Mouse (Mus musculus): Measurements from ENCODE around the gene Mapk1ip1.

The Mapk1ip1 gene

DNA sequence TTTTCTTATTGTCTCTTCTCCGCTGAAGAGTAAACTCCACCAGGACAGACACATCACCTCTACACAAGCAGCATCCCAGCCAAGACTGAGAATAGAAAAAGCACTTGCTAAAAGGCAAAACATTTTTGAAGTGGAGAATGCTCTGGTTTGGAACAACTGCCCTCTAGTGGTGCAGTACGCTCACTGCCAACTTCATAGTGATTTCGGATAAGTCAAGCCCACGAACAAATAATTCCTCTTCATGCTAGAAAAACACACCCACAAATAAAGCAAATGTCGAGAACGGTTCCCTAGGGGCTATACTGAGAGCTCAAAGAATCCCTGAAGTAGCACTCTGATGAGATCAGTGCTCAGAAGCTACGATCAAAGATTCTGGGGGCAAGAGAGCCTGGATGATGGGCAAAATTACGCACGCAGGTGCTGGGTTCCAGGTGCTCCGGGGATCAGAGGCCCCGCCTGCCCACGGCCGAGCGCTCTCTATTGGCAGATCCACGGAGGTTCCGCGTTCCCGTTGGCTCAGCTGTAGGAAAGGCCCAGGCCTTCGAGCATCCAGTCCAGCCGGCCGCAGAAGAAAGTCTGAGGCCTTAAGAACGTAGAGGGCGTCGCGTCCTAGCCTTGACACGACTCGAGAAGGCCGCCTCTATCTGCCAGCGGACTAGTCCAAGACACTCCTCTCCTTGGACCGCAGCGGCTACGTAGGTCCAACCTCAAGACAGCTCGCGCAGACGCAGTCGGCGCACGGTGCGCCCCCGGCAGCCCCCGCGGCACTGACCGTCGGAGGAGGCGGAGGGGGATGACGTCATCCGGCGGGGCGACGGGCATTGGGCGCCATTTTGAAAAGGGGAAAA lies at the start of gene Mapk1ip1, which contains the start of gene Ppp2r2d:
Gene Mapk1ip1 (minus strand): TSS at position 730 of the 848 bp plus-strand sequence.
Gene Ppp2r2d (plus strand): TSS at position 536 of the 848 bp plus-strand sequence.
- in situ Hi-C loops (cut with MboI; ENCODE audit: unreplicated experiment in 2 of 2): loop anchor here (10.0 to 25.0 kb wide), 3 partner anchors 367 to 1271 kb away; partner anchors contain the start of genes Lrrc27 (in 2 of the 2) and Stk32c (in 2 of the 2)

DNA sequence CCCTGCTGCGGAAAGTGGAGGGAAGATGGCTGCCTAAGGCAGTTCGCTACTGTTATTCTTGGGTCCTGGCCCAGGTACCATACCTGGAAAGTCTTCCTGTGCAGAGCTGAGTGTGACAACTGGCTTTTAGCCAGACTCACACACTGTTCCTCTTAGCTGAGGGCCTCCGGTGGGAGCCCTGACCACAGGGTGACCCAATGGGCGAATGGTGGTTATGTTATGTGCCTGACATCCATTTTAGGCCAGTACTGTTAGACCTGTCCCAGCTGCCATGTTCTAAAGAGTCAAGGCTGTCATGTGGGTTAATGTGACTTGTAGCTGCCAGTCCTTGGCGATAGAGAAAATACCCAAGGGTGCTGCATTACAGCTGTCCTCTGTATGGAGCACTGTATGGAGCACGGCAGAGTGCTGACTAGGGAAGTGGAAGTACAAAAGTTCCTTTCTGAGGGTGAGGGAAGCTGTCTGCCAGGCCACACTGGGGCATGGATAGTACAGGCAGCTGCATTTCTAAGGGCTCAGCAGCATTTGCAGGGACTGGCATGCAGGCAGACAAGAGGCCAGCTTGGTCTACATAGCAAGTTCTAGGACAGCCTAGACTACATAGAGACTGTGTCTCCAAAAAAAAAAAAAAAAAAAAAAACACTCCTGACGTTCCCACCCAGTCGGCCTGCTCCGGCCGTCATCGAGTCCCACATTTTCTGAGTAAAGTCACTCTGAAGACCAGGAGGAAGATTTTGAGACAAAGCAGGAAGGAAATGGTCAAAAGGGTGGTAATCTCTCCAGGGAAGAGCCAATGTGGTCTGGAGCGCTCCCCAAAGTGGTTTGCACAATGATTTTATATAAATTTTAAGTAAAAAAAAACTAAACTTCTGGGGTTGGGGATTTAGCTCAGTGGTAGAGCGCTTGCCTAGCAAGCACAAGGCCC lies 39.6 kb upstream of the Mapk1ip1 start:
- in situ Hi-C loops (cut with MboI; ENCODE audit: unreplicated experiment in 2 of 2): no loop called here

DNA sequence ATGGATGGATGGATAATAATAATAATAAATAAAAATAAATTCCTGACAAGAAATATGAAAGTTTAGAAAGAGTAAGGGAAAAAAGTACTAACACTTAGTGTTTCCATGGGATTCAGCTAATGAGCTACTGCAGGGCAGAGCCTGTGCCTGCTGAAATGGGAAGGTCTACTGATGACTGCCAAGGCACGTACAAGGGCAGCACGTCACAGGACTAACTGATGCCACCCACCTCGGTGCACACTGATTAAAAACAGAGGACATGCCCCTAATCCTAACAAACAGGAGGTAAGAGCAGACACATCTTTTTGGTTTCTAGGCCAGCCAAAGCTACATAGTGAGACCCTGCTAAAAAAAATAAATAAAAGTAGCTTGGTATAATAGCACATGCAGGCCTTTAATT lies 37.7 kb upstream of the Mapk1ip1 start:
- in situ Hi-C loops (cut with MboI; ENCODE audit: unreplicated experiment in 2 of 2): no loop called here

DNA sequence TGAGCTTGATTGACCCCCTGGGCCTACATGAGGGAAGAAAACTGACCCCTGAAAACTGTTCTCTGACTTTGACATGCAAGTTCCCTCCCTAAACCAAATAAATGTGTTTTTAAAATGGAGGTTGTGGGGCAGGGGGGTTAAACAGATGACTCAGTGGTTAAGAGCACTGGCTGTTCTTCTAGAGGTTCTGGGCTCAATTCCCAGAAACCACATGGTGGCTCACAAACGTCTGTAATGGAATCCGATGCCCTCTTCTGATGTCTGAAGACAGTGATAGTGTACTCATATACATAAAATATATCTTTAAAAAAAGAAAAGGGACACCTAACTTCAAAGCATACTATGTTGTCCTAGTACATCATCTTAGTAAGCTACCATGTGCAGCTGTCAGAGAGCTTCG lies 29.0 kb upstream of the Mapk1ip1 start:
- in situ Hi-C loops (cut with MboI; ENCODE audit: unreplicated experiment in 2 of 2): no loop called here

DNA sequence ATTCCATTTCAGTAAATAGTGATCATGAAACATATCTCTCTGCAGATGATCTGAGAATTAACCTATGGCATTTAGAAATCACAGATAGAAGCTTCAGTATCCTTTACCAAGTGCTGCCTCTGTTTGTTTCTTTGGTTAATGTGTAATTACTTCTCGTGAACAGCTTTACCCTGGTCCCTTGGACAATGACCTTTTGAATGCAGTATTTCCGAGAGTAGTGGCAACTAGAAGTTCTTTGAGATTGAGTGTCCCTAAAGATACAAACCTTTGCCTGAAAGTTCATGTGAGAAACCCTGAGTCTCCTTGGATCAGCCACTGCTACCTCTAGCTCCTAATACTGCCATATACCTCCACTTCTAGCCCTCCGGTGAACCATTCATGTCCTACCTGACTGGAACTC lies 26.9 kb upstream of the Mapk1ip1 start:
- in situ Hi-C loops (cut with MboI; ENCODE audit: unreplicated experiment in 2 of 2): no loop called here

DNA sequence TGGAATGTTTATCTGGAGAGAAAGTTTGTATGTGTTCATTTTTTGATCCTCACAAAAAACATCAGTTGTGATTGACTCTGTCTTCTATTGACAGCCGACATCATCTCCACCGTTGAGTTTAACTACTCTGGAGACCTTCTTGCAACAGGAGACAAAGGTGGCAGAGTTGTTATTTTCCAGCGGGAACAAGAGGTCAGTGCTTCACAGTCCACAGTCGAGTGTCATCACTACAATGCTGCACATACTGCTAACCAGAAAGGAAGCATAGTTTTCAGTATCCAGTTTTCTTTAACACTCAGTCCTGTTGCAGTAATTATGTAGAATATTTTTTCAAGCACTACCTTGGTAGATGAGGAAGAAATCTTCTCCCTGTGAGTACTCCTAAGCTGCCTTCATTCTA lies 22.2 kb upstream of the Mapk1ip1 start:
- in situ Hi-C loops (cut with MboI; ENCODE audit: unreplicated experiment in 2 of 2): no loop called here

DNA sequence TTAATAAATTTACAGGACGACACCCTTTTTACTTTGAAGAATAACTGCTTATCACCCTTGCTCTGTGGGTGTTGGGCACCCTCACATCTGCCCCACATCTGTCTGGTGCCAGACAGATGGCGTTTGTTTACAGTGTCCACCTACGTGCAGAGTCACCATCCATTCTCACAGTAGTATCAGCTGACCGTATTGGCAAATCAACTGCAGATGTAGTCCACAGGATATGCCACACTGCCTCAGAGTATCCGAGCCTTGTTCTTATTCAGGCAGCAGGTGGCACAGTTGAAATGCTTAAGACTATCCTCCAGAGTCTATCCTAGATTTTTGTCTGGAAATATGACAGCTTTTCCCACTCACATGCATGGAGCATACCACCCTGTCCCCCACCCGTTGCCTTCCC lies 21.2 kb upstream of the Mapk1ip1 start:
- in situ Hi-C loops (cut with MboI; ENCODE audit: unreplicated experiment in 2 of 2): no loop called here

DNA sequence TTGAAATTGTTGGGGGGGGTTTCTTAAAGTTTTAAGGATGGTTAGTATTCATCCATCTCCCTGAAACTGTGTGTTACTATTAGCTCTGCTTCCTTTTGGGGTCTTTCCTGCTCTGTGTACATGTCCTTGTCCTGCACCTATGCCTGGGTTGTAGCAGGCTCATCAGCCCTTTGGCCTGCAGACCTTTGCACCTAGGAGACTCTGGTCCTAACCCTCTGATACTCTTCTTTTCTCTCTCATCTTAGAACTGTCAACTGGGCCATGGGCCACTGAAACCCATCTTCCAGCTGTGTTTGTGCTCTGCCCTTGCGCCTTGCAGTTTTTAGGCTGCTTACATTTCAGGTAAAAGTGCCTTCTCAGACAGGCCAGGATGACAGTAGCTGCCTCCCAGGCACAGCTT lies 18.7 kb upstream of the Mapk1ip1 start:
- in situ Hi-C loops (cut with MboI; ENCODE audit: unreplicated experiment in 2 of 2): no loop called here

DNA sequence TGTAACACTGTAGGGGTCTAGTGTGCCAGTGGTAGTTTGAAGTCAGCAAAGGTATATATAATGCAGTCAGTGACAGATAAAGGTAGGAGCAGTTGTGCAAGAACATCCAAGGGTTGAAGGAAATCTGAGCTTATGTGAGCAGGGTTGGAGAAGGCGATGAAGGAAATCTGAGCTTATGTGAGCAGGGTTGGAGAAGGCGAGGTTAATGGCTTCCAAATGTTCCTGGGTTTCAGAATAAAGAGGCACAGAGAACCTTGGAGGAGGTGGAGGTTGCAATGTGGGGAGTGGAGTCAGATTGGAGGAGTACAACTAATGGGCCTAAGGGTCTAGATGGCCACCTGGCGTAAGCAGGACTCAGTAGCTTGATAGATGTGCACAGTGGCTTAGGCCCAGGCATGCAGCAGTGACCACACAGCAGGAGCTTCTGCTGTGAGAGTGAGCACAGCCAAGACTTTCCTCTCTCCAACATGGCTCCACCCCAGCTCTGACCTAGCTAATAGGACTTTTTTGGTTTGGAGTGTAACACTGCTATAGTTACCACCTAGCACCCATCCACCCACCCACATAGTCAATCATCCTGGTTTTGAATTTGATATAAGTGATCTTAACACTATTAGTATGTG lies 18.0 kb upstream of the Mapk1ip1 start:
- in situ Hi-C loops (cut with MboI; ENCODE audit: unreplicated experiment in 2 of 2): no loop called here

DNA sequence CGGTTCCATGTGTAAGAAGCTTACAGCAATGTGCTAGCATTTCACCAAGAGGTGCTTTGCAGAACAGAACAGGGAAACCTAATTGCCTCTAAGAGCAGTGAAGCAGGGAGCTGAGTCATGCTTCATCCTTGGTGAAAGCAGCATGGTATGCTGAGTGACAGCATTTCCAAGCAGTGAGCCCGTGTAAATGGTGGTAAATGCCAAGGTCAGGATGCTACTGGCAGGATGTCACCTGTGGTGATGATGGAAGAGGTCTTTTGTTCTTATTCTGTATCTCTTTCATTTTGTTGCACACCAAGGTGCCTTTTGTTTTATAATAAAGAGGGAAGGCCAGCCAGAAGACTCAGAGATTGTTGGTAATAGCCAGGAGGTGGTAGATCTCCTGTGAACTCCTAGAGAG lies 10.6 kb upstream of the Mapk1ip1 start:
- in situ Hi-C loops (cut with MboI; ENCODE audit: unreplicated experiment in 2 of 2): no loop called here

DNA sequence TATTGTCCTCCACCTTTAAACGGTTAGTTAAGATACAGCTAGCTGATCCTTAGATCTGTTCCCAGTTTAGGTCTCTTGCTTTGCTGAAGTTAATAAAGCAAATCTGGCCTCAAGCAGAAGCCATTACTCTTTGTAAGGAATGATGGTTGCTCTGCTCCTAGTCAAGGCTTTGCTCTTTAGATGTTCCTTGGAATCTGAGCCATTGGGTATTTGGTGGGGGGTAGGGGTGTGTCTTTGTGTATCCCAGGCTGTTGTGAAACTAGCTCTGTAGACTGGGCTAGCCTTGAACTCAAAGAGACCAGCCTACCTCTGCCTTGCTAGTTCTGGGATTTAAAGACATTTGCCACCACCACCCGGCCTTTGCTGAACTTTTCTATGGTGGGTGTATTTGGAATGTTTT lies 8.1 kb upstream of the Mapk1ip1 start:
- in situ Hi-C loops (cut with MboI; ENCODE audit: unreplicated experiment in 2 of 2): no loop called here

DNA sequence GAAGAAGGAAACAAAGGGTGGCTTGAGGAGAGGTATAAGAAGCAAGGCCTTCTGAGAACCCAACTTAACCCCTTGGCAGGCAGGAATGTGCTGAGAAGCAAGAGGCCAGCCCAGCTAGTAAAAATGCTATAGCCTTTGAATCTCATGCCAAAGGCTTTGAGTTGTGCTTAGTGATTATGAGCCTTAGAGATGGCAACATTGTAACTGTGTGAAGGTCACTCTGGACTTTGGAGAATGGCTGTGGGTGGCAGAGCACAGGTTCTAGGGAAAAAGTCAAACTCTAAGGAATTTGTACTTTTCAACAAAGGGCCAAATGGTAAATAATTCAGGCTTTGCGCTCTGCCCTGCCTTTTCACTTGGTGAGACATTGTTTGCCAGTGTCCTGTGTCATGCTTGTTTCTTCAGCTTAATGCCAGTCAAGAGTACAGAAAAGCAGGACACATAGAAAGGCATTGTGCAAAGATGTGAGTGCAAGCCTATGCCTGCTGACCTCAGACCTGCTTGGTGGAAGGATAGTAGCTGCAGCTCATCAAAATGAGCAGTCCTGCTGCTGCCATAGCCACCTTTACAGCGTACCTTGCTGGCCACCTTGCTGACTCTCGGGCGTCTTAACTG lies 7.5 kb upstream of the Mapk1ip1 start:
- in situ Hi-C loops (cut with MboI; ENCODE audit: unreplicated experiment in 2 of 2): no loop called here

DNA sequence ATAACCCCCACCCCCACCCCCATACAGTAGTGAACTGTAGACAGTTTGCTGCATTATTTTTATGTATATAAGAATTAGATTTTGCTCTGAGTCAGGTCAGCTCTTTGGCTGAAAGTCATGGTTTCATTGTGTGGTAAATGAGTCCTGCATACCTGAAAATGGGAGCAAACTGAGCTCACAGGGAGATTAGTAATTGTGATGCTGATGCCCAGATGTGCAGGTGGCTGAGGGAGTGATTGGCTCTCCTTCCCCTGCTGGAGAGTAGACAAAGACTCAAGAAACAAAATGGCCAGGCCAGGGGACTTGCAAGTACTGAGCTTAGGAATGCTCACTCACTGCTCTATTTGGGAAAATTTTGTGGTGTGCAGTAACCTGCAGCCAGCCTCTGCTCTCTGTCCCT lies 4.0 kb upstream of the Mapk1ip1 start:
- in situ Hi-C loops (cut with MboI; ENCODE audit: unreplicated experiment in 2 of 2): no loop called here

DNA sequence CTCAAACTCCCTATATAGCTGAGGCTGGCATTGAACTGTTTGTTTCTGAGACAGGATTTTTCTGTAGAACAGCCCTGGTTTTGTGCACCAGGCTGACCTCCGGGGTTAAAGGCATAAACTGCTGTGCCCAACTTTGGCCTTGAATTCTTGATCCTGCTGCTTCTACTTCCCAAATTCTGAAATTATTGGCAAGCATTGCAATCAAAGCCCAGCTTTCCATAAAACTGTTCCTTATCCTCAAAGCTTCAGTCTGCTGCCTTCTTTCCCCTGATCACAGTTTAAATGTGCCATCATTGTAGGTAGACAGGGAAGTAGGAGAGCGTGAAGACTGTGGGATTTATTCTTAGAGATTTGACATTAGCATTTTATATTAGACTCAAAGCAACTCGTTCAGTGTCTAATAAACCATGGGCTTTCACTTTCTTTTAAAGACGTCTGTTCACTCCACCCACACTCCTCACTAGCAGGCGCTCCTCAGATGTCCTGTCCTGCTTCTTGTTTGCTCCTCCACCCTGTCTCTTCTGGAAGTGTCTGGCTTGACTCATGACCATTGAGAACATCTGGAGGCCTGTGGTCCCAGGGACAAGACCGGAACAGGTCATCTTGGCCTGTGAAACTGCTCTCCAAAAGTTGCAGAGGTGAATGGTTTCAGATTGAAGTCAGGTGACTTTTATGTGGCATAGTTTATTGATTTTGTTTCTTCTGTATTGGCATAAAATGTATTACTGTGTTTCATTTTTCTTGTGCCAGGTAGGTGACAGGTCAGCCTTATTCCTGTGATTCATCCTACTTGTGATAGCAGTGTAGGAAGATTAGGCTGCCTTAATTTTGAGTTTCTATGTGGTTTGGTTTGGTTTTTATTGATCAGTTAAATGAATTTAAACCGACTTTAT lies 2.2 kb upstream of the Mapk1ip1 start:
- in situ Hi-C loops (cut with MboI; ENCODE audit: unreplicated experiment in 2 of 2): loop anchor here (10.0 to 25.0 kb wide), 3 partner anchors 364 to 1273 kb away; partner anchors contain the start of genes Lrrc27 (in 2 of the 2) and Stk32c (in 2 of the 2)

DNA sequence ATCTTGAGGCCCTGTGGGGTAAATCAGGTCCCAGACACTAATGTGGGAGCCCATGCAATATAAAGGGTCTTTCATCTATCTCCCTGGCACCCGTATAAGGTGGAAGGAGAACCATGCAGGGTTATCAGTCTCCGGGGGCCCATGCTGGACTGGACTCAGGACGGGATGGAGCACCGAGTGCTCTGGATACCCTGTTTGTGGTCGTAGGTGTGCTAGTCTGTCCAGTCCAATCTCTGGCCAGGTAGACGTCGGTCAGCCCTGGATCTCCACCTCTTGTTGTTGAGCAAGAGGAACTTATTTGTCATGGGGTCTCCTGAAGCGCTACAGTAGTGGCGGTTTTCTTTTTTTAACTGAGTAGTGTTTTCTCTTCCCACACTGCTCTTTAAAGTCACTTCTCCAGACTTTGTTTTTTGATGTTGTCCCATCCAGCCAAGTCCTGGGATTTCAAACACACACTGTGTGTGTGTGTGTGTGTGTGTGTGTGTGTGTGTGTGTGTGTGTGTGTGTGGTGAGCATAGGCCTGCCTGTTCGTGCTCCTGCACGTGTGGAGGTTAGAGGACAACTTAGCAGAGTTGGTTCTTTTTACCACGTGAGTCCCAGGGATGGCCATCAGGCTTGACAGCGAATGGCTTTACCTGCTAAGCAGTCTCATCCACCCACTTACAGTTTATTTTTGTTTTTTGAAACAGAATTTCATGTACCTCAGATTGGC lies 1.4 kb upstream of the Mapk1ip1 start:
- in situ Hi-C loops (cut with MboI; ENCODE audit: unreplicated experiment in 2 of 2): loop anchor here (10.0 to 25.0 kb wide), 3 partner anchors 365 to 1273 kb away; partner anchors contain the start of genes Lrrc27 (in 2 of the 2) and Stk32c (in 2 of the 2)

DNA sequence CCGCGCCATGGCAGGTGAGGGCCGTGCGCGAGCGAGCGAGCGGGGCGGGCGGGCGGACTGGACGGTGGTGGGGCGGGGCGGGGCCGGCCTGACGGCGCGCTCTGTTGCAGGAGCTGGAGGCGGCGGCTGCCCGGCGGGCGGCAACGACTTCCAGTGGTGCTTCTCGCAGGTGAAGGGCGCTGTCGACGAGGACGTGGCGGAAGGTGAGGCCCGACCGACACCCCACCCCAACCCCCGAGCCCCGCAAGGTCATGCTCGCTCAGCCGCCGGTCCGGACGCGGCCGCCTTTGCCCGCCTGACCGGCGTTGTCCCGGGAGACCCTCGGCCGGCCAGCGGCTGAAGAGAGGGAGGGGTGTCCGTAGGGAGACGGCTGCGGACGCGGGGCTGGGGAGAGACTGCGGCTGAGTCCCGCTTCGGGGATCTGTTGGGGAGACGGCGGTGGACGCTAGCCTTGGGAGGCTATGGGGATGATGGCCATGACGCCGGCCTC lies 474 bp upstream of the Mapk1ip1 start:
- in situ Hi-C loops (cut with MboI; ENCODE audit: unreplicated experiment in 2 of 2): loop anchor here (10.0 to 25.0 kb wide), 3 partner anchors 366 to 1272 kb away; partner anchors contain the start of genes Lrrc27 (in 2 of the 2) and Stk32c (in 2 of the 2)

DNA sequence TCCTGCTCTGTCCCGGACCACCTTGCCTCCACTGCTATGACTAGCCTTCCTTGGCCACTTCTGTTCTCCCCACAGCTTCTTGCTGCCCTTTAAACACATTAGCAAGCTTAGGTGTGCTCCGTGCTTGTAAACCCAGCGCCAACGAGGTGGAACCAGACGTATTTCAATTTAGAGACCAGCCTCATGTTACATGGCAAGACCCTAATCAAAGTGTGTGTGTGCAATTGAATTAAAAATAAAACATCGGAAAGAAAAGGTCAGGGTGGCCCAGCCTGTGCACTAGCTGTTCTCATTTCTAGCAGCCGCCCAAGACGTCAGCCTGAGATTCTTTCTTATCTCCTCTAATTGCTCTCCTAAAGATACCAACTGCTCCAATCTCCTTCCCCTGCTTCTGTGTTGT lies 962 bp downstream of the Mapk1ip1 start:
- in situ Hi-C loops (cut with MboI; ENCODE audit: unreplicated experiment in 2 of 2): loop anchor here (10.0 to 25.0 kb wide), 3 partner anchors 367 to 1270 kb away; partner anchors contain the start of genes Lrrc27 (in 2 of the 2) and Stk32c (in 2 of the 2)

DNA sequence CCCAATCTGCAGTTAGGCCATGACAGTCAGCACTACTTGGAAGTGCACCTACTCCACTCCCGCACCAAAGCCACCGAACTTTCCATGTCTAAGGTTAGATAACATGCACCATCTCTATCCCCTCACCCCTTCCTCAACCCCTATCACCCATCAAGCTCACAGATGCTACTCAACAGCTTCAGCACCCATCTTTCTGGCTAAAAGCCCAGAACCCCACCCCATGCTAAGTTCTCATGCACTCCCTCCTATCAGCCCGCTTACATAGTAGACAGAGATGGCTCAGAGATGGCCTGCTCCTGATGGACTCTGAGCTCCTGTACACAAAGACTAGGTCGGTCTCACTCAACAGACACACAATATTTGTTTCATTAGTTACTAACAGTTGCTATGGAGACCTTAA lies 2.7 kb downstream of the Mapk1ip1 start:
- in situ Hi-C loops (cut with MboI; ENCODE audit: unreplicated experiment in 2 of 2): loop anchor here (5.0 to 25.0 kb wide), 4 partner anchors 79 to 1269 kb away; partner anchors contain the start of genes Lrrc27 (in 2 of the 2) and Stk32c (in 2 of the 2)
